Mouse (Mus musculus): ENCODE results near the gene Gm20219. TPM values are rescaled to one million over a fixed set of nuclear protein-coding genes. Genes with fewer than 3 reads are reported as not detected.

The Gm20219 gene
- total and polyA plus RNA-seq, 3 experiments, result 0.62 to 3.1 TPM; not detected in 1

GRCm38 (mm10) chr17:56537912-56538311, 16.3 kb downstream of the Gm20219 start:
- no peak for TF ChIP-seq POLR2A (IDR thresholded peaks at IDR 0.05; ENCODE audit: control insufficient read depth in 1 of 2, insufficient read depth in 1 of 2, low read depth in 1 of 2, low read length in 2 of 2, poor library complexity in 1 of 2)
- DNase-seq (ENCODE audit: low read depth, low spot score), result no peak
- Histone ChIP-seq H3K36me3 (ENCODE audit: control insufficient read depth in 1 of 2, insufficient read depth in 2 of 2, low read length in 2 of 2) (peaks cover 0 to 13% of the 10 kb centered on the region in 2 experiments; a peak in 2 of 4 replicates), H3K79me2 (ENCODE audit: control insufficient read depth, insufficient read depth, low read length, poor library complexity) (no peaks in the 10 kb centered on the region), H3K4me1 (ENCODE audit: control insufficient read depth in 1 of 2, insufficient read depth in 2 of 2, low read length in 2 of 2) (peaks cover 4 to 18% of the 10 kb centered on the region in 2 experiments), H3K4me3 (ENCODE audit: control insufficient read depth in 1 of 2, insufficient read depth in 1 of 2, low read depth in 2 of 2, low read length in 2 of 2) (no peak overlapping the region), H3K27me3 (ENCODE audit: control insufficient read depth in 1 of 2, insufficient read depth in 2 of 2, low read length in 2 of 2) (no peaks in the 10 kb centered on the region), H3K9ac (ENCODE audit: control insufficient read depth, low read depth, low read length, poor library complexity, severe bottlenecking) (no peak overlapping the region), H3K9me3 (replicated peaks; ENCODE audit: insufficient read depth, low read length) (no peaks in the 10 kb centered on the region), H3K27ac (ENCODE audit: control insufficient read depth, low read depth, low read length) (no peak overlapping the region)

- H3K79me2 ChIP-seq (ENCODE audit: control insufficient read depth, insufficient read depth, low read length, poor library complexity), result no peaks in the 10 kb centered on the region
- TF ChIP-seq ZMIZ1 (IDR thresholded peaks at IDR 0.05; ENCODE audit: low read depth, low read length) (no peak), CHD1 (IDR thresholded peaks at IDR 0.05; ENCODE audit: low read depth, low read length) (no peak), NRF1 (IDR thresholded peaks at IDR 0.05; ENCODE audit: insufficient read depth, low read depth, low read length, poor library complexity, severe bottlenecking) (no peak)
- H3K4me1 ChIP-seq (ENCODE audit: control insufficient read depth in 1 of 2, insufficient read depth in 2 of 2, low read length in 2 of 2), result peaks cover 4 to 18% of the 10 kb centered on the region in 2 experiments
- DNase-seq (ENCODE audit: low read depth, low spot score), result no peak
- H3K4me3 ChIP-seq (ENCODE audit: control insufficient read depth in 1 of 2, insufficient read depth in 1 of 2, low read depth in 2 of 2, low read length in 2 of 2), result no peak overlapping the region
- no peak overlapping the region for H3K9ac ChIP-seq (ENCODE audit: control insufficient read depth, low read depth, low read length, poor library complexity, severe bottlenecking)
- H3K27me3 ChIP-seq (ENCODE audit: control insufficient read depth in 1 of 2, insufficient read depth in 2 of 2, low read length in 2 of 2), result no peaks in the 10 kb centered on the region
- H3K36me3 ChIP-seq (ENCODE audit: control insufficient read depth in 1 of 2, insufficient read depth in 2 of 2, low read length in 2 of 2), result peaks cover 0 to 13% of the 10 kb centered on the region in 2 experiments; a peak in 2 of 4 replicates
- H3K9me3 ChIP-seq (replicated peaks; ENCODE audit: insufficient read depth, low read length), result no peaks in the 10 kb centered on the region
- no peak overlapping the region for H3K27ac ChIP-seq (ENCODE audit: control insufficient read depth, low read depth, low read length)
Measured at GRCm38 (mm10) chr17:56536874-56537273, 17.3 kb downstream of the Gm20219 start.

GRCm38 (mm10) chr17:56536192-56536591, 18.0 kb downstream of the Gm20219 start:
- H3K27me3 ChIP-seq (ENCODE audit: control insufficient read depth in 1 of 2, insufficient read depth in 2 of 2, low read length in 2 of 2), result no peaks in the 10 kb centered on the region
- H3K27ac ChIP-seq (ENCODE audit: control insufficient read depth, low read depth, low read length), result peak overlapping the region; percentile 46
- H3K9ac ChIP-seq (ENCODE audit: control insufficient read depth, low read depth, low read length, poor library complexity, severe bottlenecking), result peak overlapping the region; percentile 41
- H3K36me3 ChIP-seq (ENCODE audit: control insufficient read depth in 1 of 2, insufficient read depth in 2 of 2, low read length in 2 of 2), result peaks cover 0 to 13% of the 10 kb centered on the region in 2 experiments; a peak in 2 of 4 replicates
- no peaks in the 10 kb centered on the region for H3K79me2 ChIP-seq (ENCODE audit: control insufficient read depth, insufficient read depth, low read length, poor library complexity)
- peaks cover 4 to 18% of the 10 kb centered on the region in 2 experiments for H3K4me1 ChIP-seq (ENCODE audit: control insufficient read depth in 1 of 2, insufficient read depth in 2 of 2, low read length in 2 of 2)
- DNase-seq (ENCODE audit: low read depth, low spot score), result peak; percentile 92
- peak overlapping the region; percentile 13 to 16; a peak in 3 of 4 replicates for H3K4me3 ChIP-seq (ENCODE audit: control insufficient read depth in 1 of 2, insufficient read depth in 1 of 2, low read depth in 2 of 2, low read length in 2 of 2)
- H3K9me3 ChIP-seq (replicated peaks; ENCODE audit: insufficient read depth, low read length), result no peaks in the 10 kb centered on the region
- TF ChIP-seq ELF1 (IDR thresholded peaks at IDR 0.05; ENCODE audit: low read depth, low read length) (no peak), MAZ (IDR thresholded peaks at IDR 0.05; ENCODE audit: low read depth, low read length) (no peak), KAT2A (conservative IDR thresholded peaks at IDR 0.05; ENCODE audit: low read depth, low read length) (no peak), TAL1 (IDR thresholded peaks at IDR 0.05; ENCODE audit: low read length) (peak; percentile 92), RAD21 (IDR thresholded peaks at IDR 0.05; ENCODE audit: low read depth, low read length) (no peak), CHD2 (IDR thresholded peaks at IDR 0.05; ENCODE audit: low read length) (no peak), EP300 (IDR thresholded peaks at IDR 0.05; ENCODE audit: low read depth in 1 of 2, low read length in 2 of 2) (peak; percentile 92), SIN3A (IDR thresholded peaks at IDR 0.05; ENCODE audit: low read length) (peak; percentile 58), SMC3 (IDR thresholded peaks at IDR 0.05; ENCODE audit: low read depth, low read length) (no peak), ZKSCAN1 (IDR thresholded peaks at IDR 0.05; ENCODE audit: low read depth, low read length) (no peak), RCOR1 (IDR thresholded peaks at IDR 0.05; ENCODE audit: low read depth, low read length) (peak; percentile 80), NELFE (IDR thresholded peaks at IDR 0.05; ENCODE audit: low read depth, low read length) (no peak), CTCF (IDR thresholded peaks at IDR 0.05 in 2 of 3, conservative IDR thresholded peaks at IDR 0.05 in 1 of 3; ENCODE audit: control insufficient read depth in 1 of 3, insufficient read depth in 1 of 3, low read depth in 2 of 3, low read length in 3 of 3, poor library complexity in 1 of 3, severe bottlenecking in 1 of 3) (no peak), ZNF384 (IDR thresholded peaks at IDR 0.05; ENCODE audit: low read depth, low read length) (peak; percentile 80), MXI1 (IDR thresholded peaks at IDR 0.05; ENCODE audit: low read depth, low read length) (no peak), GABPA (IDR thresholded peaks at IDR 0.05; ENCODE audit: low read depth, low read length) (no peak), MYB (IDR thresholded peaks at IDR 0.05; ENCODE audit: low read depth, low read length) (peak; percentile 65; the same call in 1 of the 2 replicates), GATA1 (IDR thresholded peaks at IDR 0.05; ENCODE audit: low read depth, low read length) (peak; percentile 87), UBTF (IDR thresholded peaks at IDR 0.05; ENCODE audit: borderline replicate concordance, insufficient read depth, low read depth, low read length) (no peak), ZMIZ1 (IDR thresholded peaks at IDR 0.05; ENCODE audit: low read depth, low read length) (no peak), POLR2A (IDR thresholded peaks at IDR 0.05; ENCODE audit: control insufficient read depth in 1 of 2, insufficient read depth in 1 of 2, low read depth in 1 of 2, low read length in 2 of 2, poor library complexity in 1 of 2) (peak in 1 of 2 experiments; percentile 29; a peak in 1 of 4 replicates), POLR2AphosphoS2 (IDR thresholded peaks at IDR 0.05; ENCODE audit: low read length) (no peak), JUND (IDR thresholded peaks at IDR 0.05; ENCODE audit: low read depth, low read length) (no peak), NRF1 (IDR thresholded peaks at IDR 0.05; ENCODE audit: insufficient read depth, low read depth, low read length, poor library complexity, severe bottlenecking) (peak; percentile 34; the same call in 1 of the 2 replicates), TBP (IDR thresholded peaks at IDR 0.05; ENCODE audit: low read depth, low read length) (0 out of 2 replicates have a peak, but pooled peaks have one; percentile 12)

Measured in MEL (cell line).